Mouse (Mus musculus): ENCODE data around the gene Hist1h3b. TPM values are rescaled to one million over a fixed set of nuclear protein-coding genes. Genes with fewer than 3 reads are reported as not detected.
"Not testable (repeated sequence)": the region's sequence is repeated elsewhere in the genome, so short reads cannot be mapped to it uniquely, and the experiment has no call there.

Gene Hist1h3b
- polyA plus RNA-seq (2015; fragmentation: Nextera tagmentation; extraction: Ambion mirVana), result 10.4 and 29.5 TPM in 2 replicates

DNA sequence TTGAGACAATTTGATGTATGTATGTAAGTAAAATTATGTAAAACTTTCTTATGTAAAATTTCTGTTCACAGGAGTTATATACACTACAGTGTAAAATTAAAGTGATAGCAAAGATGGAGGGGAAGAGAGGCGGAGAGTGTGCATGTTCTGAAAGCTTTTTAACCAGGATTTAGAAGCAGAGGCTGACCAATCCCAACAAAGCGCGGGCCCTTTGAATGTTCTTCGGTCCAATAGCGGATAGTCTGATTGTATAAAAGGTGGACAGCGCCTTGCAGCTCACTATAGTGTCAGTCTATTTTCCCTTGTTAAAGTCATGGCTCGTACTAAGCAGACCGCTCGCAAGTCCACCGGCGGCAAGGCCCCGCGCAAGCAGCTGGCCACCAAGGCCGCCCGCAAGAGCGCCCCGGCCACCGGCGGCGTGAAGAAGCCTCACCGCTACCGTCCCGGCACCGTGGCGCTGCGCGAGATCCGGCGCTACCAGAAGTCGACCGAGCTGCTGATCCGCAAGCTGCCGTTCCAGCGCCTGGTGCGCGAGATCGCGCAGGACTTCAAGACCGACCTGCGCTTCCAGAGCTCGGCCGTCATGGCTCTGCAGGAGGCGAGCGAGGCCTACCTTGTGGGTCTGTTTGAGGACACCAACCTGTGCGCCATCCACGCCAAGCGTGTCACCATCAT is at the start of gene Hist1h3b:
TSS of gene Hist1h3b (plus strand) at position 201 of the 675 bp plus-strand sequence.
- peak within 1 kb of the TSS; percentile 56 for H3K4me3 ChIP-seq (replicated peaks)
- peak within 1 kb of the TSS; percentile 99 for H3K27ac ChIP-seq
- peak within 1 kb of the TSS; percentile 70 for H3K4me2 ChIP-seq
- under 1% methylated on average over 20 of the region's 47 CpGs for WGBS (ENCODE audit: insufficient replicate concordance)
- peak; percentile 79 for ATAC-seq (ENCODE audit: low read depth)
- H3K27me3 ChIP-seq; H3K9me3 ChIP-seq (replicated peaks); H3K36me3 ChIP-seq: not testable (repeated sequence)
- H3K4me1 ChIP-seq (replicated peaks), result peaks cover 57% of the 10 kb centered on the region
- peak within 1 kb of the TSS; percentile 85 for H3K9ac ChIP-seq
- DNase-seq, result peak; percentile 89

- not testable (repeated sequence) for H3K9me3 ChIP-seq (replicated peaks); H3K27ac ChIP-seq; DNase-seq; H3K4me2 ChIP-seq; H3K36me3 ChIP-seq; H3K27me3 ChIP-seq; H3K4me3 ChIP-seq (replicated peaks); ATAC-seq (ENCODE audit: low read depth)
- Histone ChIP-seq H3K4me1 (replicated peaks) (peaks cover 35% of the 10 kb centered on the region), H3K9ac (0 out of 2 replicates have a peak overlapping the region, but pooled peaks have one; percentile 26)
- 54% methylated on average over 2 of the region's 2 CpGs for WGBS (ENCODE audit: insufficient replicate concordance)
Observed at GRCm38 (mm10) chr13:23702801-23703200, 49.3 kb upstream of the Hist1h3b start.

GRCm38 (mm10) chr13:23705751-23706356 is 46.2 kb upstream of the Hist1h3b start:
- Histone ChIP-seq H3K4me2 (no peak overlapping the region), H3K27ac (no peak overlapping the region), H3K36me3 (no peaks in the 10 kb centered on the region), H3K4me1 (replicated peaks) (peaks cover 35% of the 10 kb centered on the region), H3K4me3 (replicated peaks) (no peak overlapping the region), H3K9me3 (replicated peaks) (no peaks in the 10 kb centered on the region), H3K27me3 (peaks cover 16% of the 10 kb centered on the region), H3K9ac (no peak overlapping the region)
- no peak for DNase-seq
- WGBS (ENCODE audit: insufficient replicate concordance), result 62% methylated on average over 7 of the region's 7 CpGs
- ATAC-seq (ENCODE audit: low read depth), result no peak

DNA sequence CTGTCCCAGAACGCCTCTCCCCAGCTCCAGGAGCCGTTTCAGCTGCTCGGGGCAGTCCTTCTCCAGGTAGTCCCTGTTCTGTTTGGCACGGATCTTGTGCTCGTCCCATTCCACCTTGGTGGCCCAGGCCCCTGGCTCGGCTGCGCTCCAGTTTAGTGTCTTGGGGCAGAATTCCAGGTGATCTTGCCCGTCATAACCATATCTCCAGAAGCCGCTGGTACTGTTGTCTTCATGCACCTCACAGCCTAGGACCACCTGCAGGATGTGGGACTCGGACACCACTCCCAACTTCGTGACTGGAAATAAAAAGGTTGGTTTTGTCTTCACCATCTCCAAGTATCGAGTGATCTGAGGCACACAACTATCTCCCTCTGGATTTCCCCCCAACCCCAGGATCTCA is 45.3 kb upstream of the Hist1h3b start:
- Histone ChIP-seq H3K9me3 (replicated peaks) (no peaks in the 10 kb centered on the region), H3K9ac (no peak overlapping the region), H3K27ac (no peak overlapping the region), H3K36me3 (no peaks in the 10 kb centered on the region), H3K4me2 (no peak overlapping the region), H3K4me3 (replicated peaks) (no peak overlapping the region), H3K4me1 (replicated peaks) (peaks cover 33% of the 10 kb centered on the region), H3K27me3 (peaks cover 25% of the 10 kb centered on the region)
- ATAC-seq (ENCODE audit: low read depth) (no peak), DNase-seq (no peak)
- 81% methylated on average over 12 of the region's 12 CpGs for WGBS (ENCODE audit: insufficient replicate concordance)

DNA sequence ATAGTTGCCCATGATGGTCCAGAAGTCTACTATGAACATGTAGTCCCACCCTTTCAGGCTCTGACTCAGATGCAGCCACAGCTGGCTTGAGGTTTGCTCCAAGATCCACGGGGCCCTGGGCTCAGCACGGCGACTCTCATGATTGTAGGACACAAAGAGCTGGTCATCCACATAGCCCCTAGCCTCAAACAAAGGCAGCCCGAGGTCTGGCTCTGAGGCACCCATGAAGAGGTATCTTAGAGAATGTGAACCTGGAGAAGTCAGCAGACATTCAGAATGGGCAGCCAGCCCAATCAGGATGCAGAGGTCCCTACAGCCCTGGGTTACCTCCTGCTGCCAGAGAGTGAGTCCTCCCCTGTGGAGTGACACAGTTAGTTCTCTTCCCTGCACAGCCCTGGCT is 44.0 kb upstream of the Hist1h3b start:
- Histone ChIP-seq H3K36me3 (no peaks in the 10 kb centered on the region), H3K27me3 (peaks cover 25% of the 10 kb centered on the region), H3K27ac (no peak overlapping the region), H3K4me3 (replicated peaks) (no peak overlapping the region), H3K9me3 (replicated peaks) (no peaks in the 10 kb centered on the region), H3K9ac (no peak overlapping the region), H3K4me1 (replicated peaks) (peaks cover 26% of the 10 kb centered on the region), H3K4me2 (no peak overlapping the region)
- 72% methylated on average over 4 of the region's 4 CpGs for whole genome bisulfite sequencing (ENCODE audit: insufficient replicate concordance)
- ATAC-seq (ENCODE audit: low read depth) (no peak), DNase-seq (no peak)

GRCm38 (mm10) chr13:23708654-23709053 is 43.4 kb upstream of the Hist1h3b start:
- Histone ChIP-seq H3K36me3 (no peaks in the 10 kb centered on the region), H3K27ac (no peak overlapping the region), H3K4me2 (no peak overlapping the region), H3K9ac (no peak overlapping the region), H3K27me3 (peaks cover 25% of the 10 kb centered on the region), H3K4me1 (replicated peaks) (peaks cover 24% of the 10 kb centered on the region), H3K9me3 (replicated peaks) (no peaks in the 10 kb centered on the region), H3K4me3 (replicated peaks) (no peak overlapping the region)
- no peak for DNase-seq
- ATAC-seq (ENCODE audit: low read depth), result no peak
- 63% methylated on average over 4 of the region's 4 CpGs for WGBS (ENCODE audit: insufficient replicate concordance)

DNA sequence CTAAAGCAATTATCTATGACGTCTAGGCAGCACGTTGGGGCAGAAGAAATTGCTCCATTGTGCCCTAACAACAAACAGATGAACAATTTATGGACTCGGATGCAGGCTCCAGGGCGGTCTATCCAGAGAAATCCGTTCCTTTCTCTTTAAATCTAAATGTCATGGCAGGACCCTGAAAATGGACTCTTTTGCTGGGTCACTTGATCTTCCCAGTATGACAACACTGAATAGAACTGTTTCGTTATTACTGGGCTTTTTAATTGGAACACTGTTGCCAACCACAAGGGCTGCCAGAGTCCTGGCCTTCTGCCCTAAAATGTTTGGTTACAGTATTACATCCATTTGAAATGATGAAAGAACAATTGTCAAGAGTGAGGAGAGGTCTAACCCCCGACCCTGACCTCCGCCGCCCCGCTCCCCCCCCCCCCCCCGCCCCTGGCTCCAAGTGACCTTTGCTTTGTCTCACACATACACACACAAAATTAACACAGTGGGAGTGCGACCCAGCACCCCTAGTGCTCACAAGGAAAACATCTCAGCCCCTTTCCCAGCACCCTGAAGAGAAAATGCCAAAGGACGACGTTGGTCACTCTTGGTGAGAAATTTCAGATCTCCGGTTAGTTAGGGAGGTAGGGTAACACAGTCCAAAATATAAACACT is 42.2 kb upstream of the Hist1h3b start:
- H3K4me2 ChIP-seq, result peak overlapping the region; percentile 72
- H3K9me3 ChIP-seq (replicated peaks), result no peaks in the 10 kb centered on the region
- 35% methylated on average over 15 of the region's 15 CpGs for WGBS (ENCODE audit: insufficient replicate concordance)
- H3K4me3 ChIP-seq (replicated peaks), result peak overlapping the region; percentile 60
- peak overlapping the region; percentile 69 for H3K9ac ChIP-seq
- DNase-seq, result no peak
- H3K4me1 ChIP-seq (replicated peaks), result peaks cover 24% of the 10 kb centered on the region
- peaks cover 25% of the 10 kb centered on the region for H3K27me3 ChIP-seq
- peak overlapping the region; percentile 63 for H3K27ac ChIP-seq
- no peaks in the 10 kb centered on the region for H3K36me3 ChIP-seq
- no peak for ATAC-seq (ENCODE audit: low read depth)

DNA sequence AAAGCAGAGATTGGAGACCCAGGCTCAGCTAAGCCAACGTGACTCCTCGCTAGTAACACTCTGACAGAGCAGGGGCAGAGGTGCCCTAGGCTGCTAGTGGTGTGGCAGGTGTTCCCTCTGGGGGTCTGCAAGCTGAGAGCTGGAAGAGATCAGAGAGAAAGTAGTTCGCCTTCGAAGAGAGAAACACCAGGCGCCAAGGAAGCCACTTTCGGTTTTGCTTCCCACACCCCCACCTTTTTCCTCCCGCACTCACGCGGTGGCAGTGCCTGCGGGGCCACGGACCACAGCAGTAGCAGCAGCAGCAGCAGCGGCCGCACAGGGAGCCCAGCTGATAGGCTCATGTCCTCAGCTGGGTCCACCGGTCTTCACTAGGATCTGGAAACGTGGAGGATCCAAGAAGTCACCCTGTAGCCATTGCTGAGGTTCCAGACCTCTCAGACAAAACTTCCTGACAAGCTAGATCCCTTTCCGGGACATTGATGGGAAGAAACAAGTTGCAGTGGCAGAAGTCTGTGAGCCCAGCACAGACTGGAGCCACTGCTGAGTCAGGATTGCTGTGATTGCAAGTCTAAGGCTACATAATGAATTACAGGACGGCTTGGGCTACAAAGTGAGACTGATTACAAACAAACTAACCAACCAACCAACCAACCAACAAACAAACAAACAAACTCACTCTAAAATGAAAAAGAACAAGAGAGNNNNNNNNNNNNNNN is 41.5 kb upstream of the Hist1h3b start, which contains the start of gene Hfe:
TSS of gene Hfe (minus strand) at position 481 of the 716 bp plus-strand sequence.
- H3K9ac ChIP-seq, result peak within 1 kb of the TSS; percentile 69
- ATAC-seq (ENCODE audit: low read depth), result 0 out of 2 replicates have a peak, but pooled peaks have one; percentile 39
- 2% methylated on average over 17 of the region's 17 CpGs for WGBS (ENCODE audit: insufficient replicate concordance)
- H3K9me3 ChIP-seq (replicated peaks), result no peaks in the 10 kb centered on the region
- H3K4me1 ChIP-seq (replicated peaks), result peaks cover 24% of the 10 kb centered on the region
- DNase-seq, result no peak
- peaks cover 25% of the 10 kb centered on the region for H3K27me3 ChIP-seq
- H3K4me2 ChIP-seq, result peak within 1 kb of the TSS; percentile 72
- H3K27ac ChIP-seq, result peak within 1 kb of the TSS; percentile 63
- H3K4me3 ChIP-seq (replicated peaks), result peak within 1 kb of the TSS; percentile 60
- H3K36me3 ChIP-seq, result no peaks in the 10 kb centered on the region

DNA sequence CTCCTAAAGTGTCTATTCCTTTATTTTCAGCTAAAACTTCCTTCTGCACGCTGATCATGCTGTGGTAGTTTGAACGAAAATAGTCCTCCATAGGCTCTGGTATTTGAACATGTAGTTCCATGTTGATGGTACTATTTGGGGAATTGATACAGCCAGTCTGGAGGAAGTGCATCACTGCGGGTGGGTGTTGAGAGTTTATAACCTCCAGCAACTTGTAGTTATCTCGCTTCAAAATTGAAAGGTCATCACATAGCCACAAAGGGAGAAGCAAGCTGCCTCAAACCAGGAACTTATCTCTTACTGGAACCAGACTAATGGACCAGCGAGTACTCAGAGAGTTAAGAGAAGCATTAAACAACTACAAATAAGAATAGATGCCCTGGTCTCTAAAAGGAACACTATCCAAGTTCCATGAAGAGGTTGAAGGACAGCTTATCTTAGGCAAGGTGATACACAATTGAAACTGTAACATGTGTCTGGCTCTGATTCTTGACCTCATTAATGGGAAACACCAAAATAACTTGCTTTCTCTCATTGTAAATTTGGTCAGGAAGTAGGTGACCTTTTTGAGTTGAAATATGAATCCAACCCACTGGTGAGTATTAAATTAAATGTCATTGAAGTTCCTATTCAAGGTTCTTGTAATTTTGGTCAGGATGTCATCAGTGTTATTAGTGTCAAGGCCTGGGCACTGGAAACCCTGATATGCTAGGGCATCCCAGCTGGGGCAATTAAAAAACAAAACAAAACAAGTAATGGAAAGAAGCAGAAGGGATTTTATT is 35.6 kb upstream of the Hist1h3b start:
- no peak overlapping the region for H3K4me3 ChIP-seq (replicated peaks)
- no peaks in the 10 kb centered on the region for H3K36me3 ChIP-seq
- no peak overlapping the region for H3K27ac ChIP-seq
- ATAC-seq (ENCODE audit: low read depth), result no peak
- no peak overlapping the region for H3K9ac ChIP-seq
- no peak for DNase-seq
- 27% methylated on average over 5 of the region's 5 CpGs for WGBS (ENCODE audit: insufficient replicate concordance)
- 0 out of 2 replicates have a peak, but pooled peaks cover 4% of the 10 kb centered on the region for H3K4me1 ChIP-seq (replicated peaks)
- H3K4me2 ChIP-seq, result no peak overlapping the region
- H3K9me3 ChIP-seq (replicated peaks), result no peaks in the 10 kb centered on the region
- peaks cover 3% of the 10 kb centered on the region; the same call in 1 of the 2 replicates for H3K27me3 ChIP-seq

GRCm38 (mm10) chr13:23717176-23717575 is 34.9 kb upstream of the Hist1h3b start:
- DNase-seq (no peak), ATAC-seq (ENCODE audit: low read depth) (no peak)
- WGBS (ENCODE audit: insufficient replicate concordance), result 49% methylated on average over 11 of the region's 11 CpGs

More at GRCm38 (mm10) chr13:23717176-23717575, 34.9 kb upstream of the Hist1h3b start:
- Histone ChIP-seq H3K4me3 (replicated peaks) (no peak overlapping the region), H3K4me1 (replicated peaks) (0 out of 2 replicates have a peak, but pooled peaks cover 4% of the 10 kb centered on the region), H3K9ac (no peak overlapping the region), H3K27ac (peak overlapping the region; percentile 5; the same call in 1 of the 2 replicates), H3K36me3 (no peaks in the 10 kb centered on the region), H3K27me3 (no peaks in the 10 kb centered on the region), H3K4me2 (no peak overlapping the region), H3K9me3 (replicated peaks) (no peaks in the 10 kb centered on the region)
